Mouse (Mus musculus): ENCODE measurements around the gene Hist1h2bf.
"Not testable (repeated sequence)": the region's sequence is repeated elsewhere in the genome, so short reads cannot be mapped to it uniquely, and the experiment has no call there.

Hist1h2bf gene

DNA sequence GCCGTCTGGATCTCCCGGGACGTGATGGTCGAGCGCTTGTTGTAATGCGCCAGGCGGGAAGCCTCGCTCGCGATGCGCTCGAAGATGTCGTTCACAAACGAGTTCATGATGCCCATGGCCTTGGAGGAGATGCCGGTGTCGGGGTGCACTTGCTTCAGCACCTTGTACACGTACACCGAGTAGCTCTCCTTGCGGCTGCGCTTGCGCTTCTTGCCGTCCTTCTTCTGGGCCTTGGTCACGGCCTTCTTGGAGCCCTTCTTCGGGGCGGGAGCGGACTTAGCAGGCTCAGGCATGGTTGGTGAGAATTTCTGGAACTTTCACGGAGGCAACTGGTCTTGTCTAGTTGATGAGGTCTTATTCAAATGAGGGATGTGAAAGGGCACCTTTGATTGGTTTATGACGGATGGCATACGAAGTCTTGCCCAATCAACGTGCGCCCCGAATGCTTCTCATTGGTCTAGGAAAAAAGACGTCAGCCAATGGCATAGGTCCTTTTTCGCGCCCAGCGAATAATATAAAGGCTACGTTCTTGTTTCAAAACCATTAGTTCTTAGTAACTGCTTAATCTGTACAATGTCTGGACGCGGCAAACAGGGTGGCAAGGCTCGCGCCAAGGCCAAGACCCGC lies at the start of gene Hist1h2bf, which contains the start of gene Hist1h2ad:
Gene Hist1h2bf (minus strand): TSS at position 299 of the 627 bp plus-strand sequence.
Gene Hist1h2ad (plus strand): TSS at position 484 of the 627 bp plus-strand sequence.
- in situ Hi-C loops (cut with MboI, MseI): loop anchor here (5.0 to 25.0 kb wide), 5 partner anchors 108 to 1857 kb away; partner anchors contain the start of genes Hist1h2ac (in 1 of the 2), Hist1h2ah (in 1 of the 2), Hist1h2ai (in 1 of the 2) and Hist1h2ao (in 1 of the 2)

DNA sequence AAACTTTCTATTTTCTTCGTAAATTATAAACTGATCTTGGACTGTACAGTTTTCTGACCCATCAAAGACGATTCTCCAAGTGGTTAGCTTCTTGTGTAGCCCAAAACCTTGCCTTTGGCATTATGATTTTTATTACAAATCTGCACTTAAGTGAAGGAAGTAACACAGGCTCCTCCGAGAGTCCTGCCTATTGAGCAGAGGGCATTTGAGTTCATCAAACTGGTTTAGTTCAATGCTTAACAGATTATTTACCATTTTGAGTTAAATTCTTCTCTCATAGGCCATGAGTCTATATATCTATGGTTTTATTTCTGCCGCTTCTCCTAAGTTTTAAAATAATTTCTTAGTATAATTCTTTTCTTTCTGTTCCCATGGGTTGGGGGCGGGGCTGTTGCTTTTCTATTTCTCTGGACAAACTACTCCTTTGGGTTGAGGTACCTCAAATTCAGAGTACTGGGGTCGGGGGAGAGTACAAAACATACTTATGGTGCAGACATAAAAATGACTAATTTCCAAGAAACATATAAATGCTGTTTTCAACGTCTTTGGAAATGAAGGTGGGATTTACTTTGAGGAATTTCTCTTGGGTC lies 49.0 kb upstream of the Hist1h2bf start:
- in situ Hi-C loops (cut with MboI, MseI): no loop called here

DNA sequence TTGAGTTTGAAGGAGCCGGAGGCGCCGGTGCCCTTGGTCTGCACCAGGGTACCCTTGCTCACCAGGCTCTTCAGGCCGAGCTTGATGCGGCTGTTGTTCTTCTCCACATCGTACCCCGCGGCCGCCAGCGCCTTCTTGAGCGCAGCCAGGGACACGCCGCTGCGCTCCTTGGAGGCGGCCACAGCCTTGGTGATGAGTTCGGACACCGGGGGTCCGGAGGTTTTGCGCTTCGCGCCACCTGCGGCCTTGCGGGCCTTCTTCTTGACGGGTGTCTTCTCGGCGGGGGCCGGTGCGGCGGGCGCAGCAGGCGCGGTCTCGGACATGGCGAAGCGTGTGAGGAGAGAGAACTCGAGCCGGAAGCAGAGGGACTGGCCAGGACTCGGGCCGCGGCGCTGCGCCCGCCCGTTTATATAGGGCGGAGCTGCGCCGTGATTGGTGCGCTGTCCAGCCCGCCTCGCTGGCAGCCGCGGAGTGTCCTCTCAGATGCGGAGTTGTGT lies 48.2 kb upstream of the Hist1h2bf start, which contains the start of gene Hist1h1e:
Gene Hist1h1e (minus strand): TSS at position 384 of the 497 bp plus-strand sequence.
- in situ Hi-C loops (cut with MboI, MseI): not testable (repeated sequence)

GRCm38 (mm10) chr13:23621532-23622174 lies 47.7 kb upstream of the Hist1h2bf start:
- in situ Hi-C loops (cut with MboI, MseI): no loop called here

DNA sequence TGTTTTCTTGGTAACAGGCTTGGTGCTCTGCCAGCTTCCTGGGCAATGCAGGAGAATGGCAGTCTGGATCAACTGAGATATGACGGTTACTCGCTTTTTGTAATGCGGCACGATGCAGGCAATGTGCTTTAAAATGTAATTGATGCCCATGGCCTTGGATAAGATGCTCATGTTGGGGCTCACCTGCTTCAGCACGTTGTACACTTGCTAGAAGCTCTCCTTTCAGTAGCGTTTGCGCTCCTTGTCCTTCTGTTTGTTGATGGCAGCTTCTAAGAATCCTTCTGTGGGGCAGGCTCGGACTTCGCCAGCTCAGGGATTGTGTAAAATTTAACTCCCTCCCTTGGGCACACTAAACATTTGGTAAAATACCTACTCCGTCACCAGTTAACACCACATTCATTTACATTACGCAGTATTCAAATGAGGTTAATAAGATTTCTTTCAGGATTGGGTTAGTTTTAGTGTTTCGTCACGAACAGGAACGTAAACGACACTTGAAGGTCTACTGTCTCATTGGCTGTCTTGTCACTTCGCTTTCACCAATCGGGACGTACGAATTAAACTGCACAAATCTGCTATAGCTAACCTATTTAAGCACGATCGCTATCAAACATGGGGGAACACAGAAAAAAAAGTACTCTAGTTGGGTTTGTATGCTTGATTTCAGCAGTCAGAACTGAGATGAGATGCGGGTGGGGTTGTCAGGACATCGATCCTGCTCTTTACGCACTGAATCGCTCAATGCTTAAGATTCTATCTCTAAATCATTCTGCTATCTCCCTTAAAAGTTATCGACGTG lies 46.9 kb upstream of the Hist1h2bf start, which contains the start of gene Hist1h2be:
Gene Hist1h2be (minus strand): TSS at position 392 of the 799 bp plus-strand sequence.
- in situ Hi-C loops (cut with MboI, MseI): no loop called here

DNA sequence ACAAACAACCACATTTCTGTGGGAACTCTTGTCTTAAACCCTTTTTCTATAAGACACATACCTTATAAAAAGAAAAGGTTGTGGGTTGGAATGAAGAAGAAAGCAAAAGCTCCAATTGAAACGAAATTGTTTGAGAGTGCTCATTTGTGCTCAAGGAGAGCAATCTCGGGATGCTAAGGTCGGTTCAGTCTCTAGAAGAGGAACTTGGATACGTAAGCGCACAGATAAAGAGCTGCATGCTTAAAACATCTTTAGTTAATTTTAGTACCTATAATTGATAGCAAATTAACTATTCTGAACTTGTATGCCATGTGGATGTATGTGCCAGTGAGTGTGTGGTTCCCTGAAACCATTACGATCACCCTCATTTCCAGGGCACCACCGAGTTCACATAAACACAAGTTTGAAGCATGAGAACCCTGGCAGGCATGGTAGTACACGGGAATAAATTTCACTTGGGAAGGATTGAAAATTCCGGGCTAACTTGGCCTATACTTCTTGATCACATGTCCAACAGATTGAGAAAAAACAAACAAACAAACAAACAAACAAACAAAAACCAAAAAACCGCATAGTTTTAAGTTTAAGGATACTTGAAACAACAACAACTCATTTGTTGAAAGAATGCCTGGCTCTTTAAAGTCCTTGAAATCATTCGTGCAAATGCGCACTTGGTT lies 46.2 kb upstream of the Hist1h2bf start:
- in situ Hi-C loops (cut with MboI, MseI): no loop called here

DNA sequence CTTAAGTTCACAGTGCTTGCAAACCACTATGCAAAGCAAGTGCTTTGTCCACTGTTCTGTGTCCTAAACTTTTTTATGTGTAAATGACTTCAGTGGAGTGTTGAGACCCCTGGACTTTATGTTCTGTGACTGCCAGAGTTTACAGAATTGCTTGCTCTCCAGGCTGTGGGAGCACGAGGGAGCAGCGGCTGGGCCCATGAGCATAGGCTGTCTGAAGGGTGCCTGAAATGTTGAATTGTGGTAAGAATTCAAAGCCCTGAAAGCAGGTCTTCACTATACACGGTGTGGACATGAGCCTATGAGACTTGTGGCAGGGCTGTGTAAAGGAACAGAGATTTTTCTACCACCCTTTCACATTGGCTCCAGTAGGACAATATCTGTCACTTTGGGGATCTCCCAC lies 37.6 kb upstream of the Hist1h2bf start:
- in situ Hi-C loops (cut with MboI, MseI): no loop called here

DNA sequence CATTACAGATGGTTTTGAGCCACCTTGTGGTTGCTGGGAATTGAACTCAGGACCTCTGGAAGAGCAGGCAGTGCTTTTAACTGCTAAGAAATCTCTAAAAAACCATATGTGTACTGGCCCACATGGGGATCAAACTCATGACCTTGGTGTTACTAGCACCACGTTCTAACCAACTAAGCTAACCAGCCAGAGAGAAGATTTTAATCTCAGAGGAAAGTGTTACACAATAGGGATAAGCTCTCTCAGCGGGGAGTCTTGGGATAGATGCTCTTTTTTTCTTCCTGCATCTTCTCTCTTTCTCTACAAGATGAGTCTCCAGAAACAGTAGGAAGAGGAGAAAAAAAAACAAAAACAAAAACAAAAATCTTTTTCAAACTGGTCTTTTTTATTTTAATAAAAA lies 36.4 kb upstream of the Hist1h2bf start:
- in situ Hi-C loops (cut with MboI, MseI): no loop called here

GRCm38 (mm10) chr13:23609844-23610243 lies 35.8 kb upstream of the Hist1h2bf start:
- in situ Hi-C loops (cut with MboI, MseI): no loop called here

- in situ Hi-C loops (cut with MboI, MseI): no loop called here
Observed at GRCm38 (mm10) chr13:23609209-23609608, 35.2 kb upstream of the Hist1h2bf start.

GRCm38 (mm10) chr13:23605052-23605451 lies 31.1 kb upstream of the Hist1h2bf start:
- in situ Hi-C loops (cut with MboI, MseI): no loop called here

DNA sequence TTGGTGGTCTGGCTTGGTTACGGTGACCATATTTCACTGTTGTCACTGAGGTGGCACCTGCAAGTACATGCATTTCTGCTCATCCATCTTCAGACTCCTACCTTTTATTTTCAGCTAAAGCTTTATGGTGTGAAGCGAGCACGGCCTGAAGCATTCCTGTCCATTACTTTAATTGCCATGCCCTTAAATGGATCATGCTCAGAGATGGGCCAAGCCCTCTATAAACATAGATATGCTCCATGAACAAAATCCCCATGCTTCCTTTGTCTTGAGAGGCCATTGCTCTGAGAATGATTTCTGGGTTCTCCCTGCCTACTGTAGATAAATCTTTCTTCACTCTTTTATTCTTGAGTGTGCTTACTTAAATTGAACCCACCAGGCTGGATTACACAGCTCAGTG lies 30.5 kb upstream of the Hist1h2bf start:
- in situ Hi-C loops (cut with MboI, MseI): no loop called here

- in situ Hi-C loops (cut with MboI, MseI): no loop called here
Observed at GRCm38 (mm10) chr13:23603182-23603699, 29.2 kb upstream of the Hist1h2bf start.

DNA sequence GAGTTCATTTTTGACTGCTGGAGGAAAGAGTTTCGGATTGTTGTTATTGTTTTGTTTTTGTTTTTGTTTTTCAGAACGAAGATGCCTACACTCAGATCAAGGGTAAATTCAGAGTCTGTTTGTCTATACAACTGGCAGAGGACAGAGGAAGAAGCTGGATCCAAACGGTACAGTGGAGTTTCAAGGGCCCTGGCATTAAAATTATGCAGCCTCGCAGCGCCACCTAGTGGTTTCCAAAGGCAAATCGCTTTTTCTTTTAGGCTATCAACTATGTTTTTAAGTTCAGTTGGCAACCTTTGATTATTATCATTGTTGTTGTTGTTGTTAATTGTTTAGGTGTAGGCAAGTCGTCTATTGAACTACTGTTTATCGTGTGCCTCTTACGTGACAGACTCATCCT lies 24.0 kb upstream of the Hist1h2bf start:
- in situ Hi-C loops (cut with MboI, MseI): loop anchor here in 1 of 2 experiments (5.0 kb wide), 1 partner anchor 161 kb away; no protein-coding TSS in a partner anchor

GRCm38 (mm10) chr13:23595622-23596372 lies 21.8 kb upstream of the Hist1h2bf start:
- in situ Hi-C loops (cut with MboI, MseI): loop anchor here in 1 of 2 experiments (5.0 kb wide), 1 partner anchor 158 kb away; no protein-coding TSS in a partner anchor

- in situ Hi-C loops (cut with MboI, MseI): loop anchor here in 1 of 2 experiments (5.0 kb wide), 1 partner anchor 158 kb away; no protein-coding TSS in a partner anchor
Observed at GRCm38 (mm10) chr13:23595185-23595584, 21.2 kb upstream of the Hist1h2bf start.

DNA sequence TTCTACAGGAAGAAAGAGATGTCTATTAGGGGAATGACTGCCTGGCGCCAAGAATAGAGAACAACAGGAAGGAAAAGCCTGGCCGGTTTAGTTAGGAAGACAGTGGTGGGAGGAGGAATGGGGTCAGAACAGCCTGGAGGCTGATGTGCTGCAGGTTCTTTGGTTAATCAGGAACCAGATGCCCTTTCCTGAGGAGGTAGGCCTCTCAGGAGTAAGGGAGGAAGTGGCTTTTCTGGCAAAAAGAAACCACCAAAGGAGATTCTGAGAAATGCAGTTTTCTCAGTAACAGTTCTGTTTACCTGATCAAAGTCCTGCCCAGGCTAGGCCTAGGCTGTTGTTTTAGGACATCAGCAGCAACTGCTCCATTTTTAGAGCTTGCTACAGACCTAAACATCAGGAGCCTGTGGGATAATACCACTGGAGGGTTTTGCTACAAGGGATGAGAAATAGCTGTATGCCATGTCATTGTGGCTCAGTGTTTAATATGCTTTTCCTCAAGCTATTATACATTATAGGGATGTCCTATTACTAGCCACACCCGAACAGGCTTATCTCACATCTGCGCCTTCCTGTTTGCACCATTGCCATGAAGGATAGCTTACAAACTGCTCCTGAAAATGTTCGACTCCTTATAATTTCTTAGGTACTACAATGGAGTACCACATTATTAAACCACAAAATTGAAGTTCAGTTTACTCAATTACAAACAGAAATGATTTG lies 19.2 kb upstream of the Hist1h2bf start:
- in situ Hi-C loops (cut with MboI, MseI): no loop called here

DNA sequence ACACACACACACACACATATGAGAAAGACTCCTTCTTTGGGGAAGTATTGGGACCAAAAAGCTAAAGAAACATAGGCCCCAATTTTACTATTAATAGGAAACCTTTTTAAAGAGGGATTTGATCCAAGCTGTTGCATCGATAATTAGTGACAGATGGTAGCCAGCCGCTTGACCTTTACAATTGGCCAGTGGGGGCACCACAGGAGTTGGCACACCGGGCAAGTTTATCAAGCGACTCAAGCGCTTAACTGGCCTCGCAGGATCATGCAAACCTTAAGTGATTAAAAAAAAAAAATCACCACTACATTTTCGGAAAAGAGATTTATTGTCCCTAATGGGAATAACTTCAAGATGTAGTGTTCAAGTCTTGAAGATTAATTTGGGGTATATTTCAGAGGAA lies 18.6 kb upstream of the Hist1h2bf start:
- in situ Hi-C loops (cut with MboI, MseI): no loop called here

- in situ Hi-C loops (cut with MboI, MseI): not testable (repeated sequence)
Observed at GRCm38 (mm10) chr13:23591886-23592285, 17.9 kb upstream of the Hist1h2bf start.

Data from T-helper 17 cell (primary cell).